7 mouse cellular contexts compared by ENCODE assay signal in genomic region chr2:50110167-50110566, GRCm38 (mm10). TPM values are rescaled to one million over a fixed set of nuclear protein-coding genes. Genes with fewer than 3 reads are reported as not detected.
DNase-seq lines count a peak whose midpoint lies in the region; ATAC-seq lines count a peak whose summit lies in the region.

No protein-coding gene starts in this region.

- H3K27me3 ChIP-seq in midbrain, embryonic 14.5 days (ENCODE audit: control insufficient read depth, insufficient read depth, low read length), result no peaks in the 10 kb centered on the region
- no peaks in the 10 kb centered on the region for H3K27me3 ChIP-seq in midbrain, embryonic 13.5 days
- H3K27me3 ChIP-seq in hindbrain, embryonic 16.5 days (replicated peaks; ENCODE audit: control insufficient read depth, insufficient read depth, low read length), result no peaks in the 10 kb centered on the region
- H3K27me3 ChIP-seq in neural tube, embryonic 15.5 days (replicated peaks), result no peaks in the 10 kb centered on the region

- no peaks in the 10 kb centered on the region for H3K36me3 ChIP-seq in midbrain, embryonic 14.5 days (ENCODE audit: control insufficient read depth, insufficient read depth, low read length)
- H3K36me3 ChIP-seq in midbrain, embryonic 13.5 days, result no peaks in the 10 kb centered on the region
- H3K36me3 ChIP-seq in hindbrain, embryonic 16.5 days (ENCODE audit: control insufficient read depth, insufficient read depth, low read length), result no peaks in the 10 kb centered on the region
- H3K36me3 ChIP-seq in neural tube, embryonic 15.5 days, result no peaks in the 10 kb centered on the region

- no peak for ATAC-seq in midbrain, embryonic 14.5 days (ENCODE audit: low FRiP score, low TSS enrichment)
- no peak for ATAC-seq in midbrain, embryonic 13.5 days
- ATAC-seq in hindbrain, embryonic 16.5 days, result 0 out of 2 replicates have a peak, but pooled peaks have one; percentile 21
- no peak for ATAC-seq in neural tube, embryonic 15.5 days (ENCODE audit: low FRiP score)

- 0 out of 2 replicates have a peak overlapping the region, but pooled peaks have one; percentile 8 for H3K27ac ChIP-seq in midbrain, embryonic 14.5 days (replicated peaks; ENCODE audit: low read depth, low read length)
- no peak overlapping the region for H3K27ac ChIP-seq in midbrain, embryonic 13.5 days
- H3K27ac ChIP-seq in hindbrain, embryonic 16.5 days (ENCODE audit: low read depth, low read length), result 0 out of 2 replicates have a peak overlapping the region, but pooled peaks have one; percentile 31
- H3K27ac ChIP-seq in neural tube, embryonic 15.5 days (replicated peaks), result peak overlapping the region; percentile 58

- WGBS in midbrain, embryonic 14.5 days, result 65% methylated on average over 10 of the region's 10 CpGs
- 67% methylated on average over 10 of the region's 10 CpGs for WGBS in midbrain, embryonic 13.5 days
- WGBS in hindbrain, embryonic 16.5 days, result 50% methylated on average over 10 of the region's 10 CpGs
- 48% methylated on average over 10 of the region's 10 CpGs for WGBS in neural tube, embryonic 15.5 days

- no peak overlapping the region for H3K4me2 ChIP-seq in midbrain, embryonic 14.5 days (ENCODE audit: low read length)
- no peak overlapping the region for H3K4me2 ChIP-seq in midbrain, embryonic 13.5 days (replicated peaks)
- H3K4me2 ChIP-seq in hindbrain, embryonic 16.5 days (ENCODE audit: low read length), result 0 out of 2 replicates have a peak overlapping the region, but pooled peaks have one; percentile 1
- no peak overlapping the region for H3K4me2 ChIP-seq in neural tube, embryonic 15.5 days

- no peaks in the 10 kb centered on the region for H3K9me3 ChIP-seq in midbrain, embryonic 14.5 days (ENCODE audit: control insufficient read depth, low read length)
- no peaks in the 10 kb centered on the region for H3K9me3 ChIP-seq in midbrain, embryonic 13.5 days
- H3K9me3 ChIP-seq in hindbrain, embryonic 16.5 days (ENCODE audit: control insufficient read depth, low read length), result no peaks in the 10 kb centered on the region
- H3K9me3 ChIP-seq in neural tube, embryonic 15.5 days (replicated peaks), result no peaks in the 10 kb centered on the region

- DNase-seq in midbrain, embryonic 14.5 days, result peak; percentile 28
- DNase-seq in gastrocnemius, postnatal 25 days, result peak; percentile 22
- no peak for DNase-seq in thymus, postnatal 0 days (ENCODE audit: low spot score)
- no peak for DNase-seq in MN1 (ENCODE audit: low spot score)

- H3K4me3 ChIP-seq in midbrain, embryonic 14.5 days (replicated peaks; ENCODE audit: low read depth, low read length), result no peak overlapping the region
- H3K4me3 ChIP-seq in midbrain, embryonic 13.5 days (replicated peaks), result no peak overlapping the region
- no peak overlapping the region for H3K4me3 ChIP-seq in hindbrain, embryonic 16.5 days (ENCODE audit: low read length)
- H3K4me3 ChIP-seq in neural tube, embryonic 15.5 days (replicated peaks), result no peak overlapping the region

- H3K4me1 ChIP-seq in midbrain, embryonic 14.5 days (ENCODE audit: control insufficient read depth, insufficient read depth, low read length), result peaks cover 5% of the 10 kb centered on the region; the same call in 1 of the 2 replicates
- H3K4me1 ChIP-seq in midbrain, embryonic 13.5 days (replicated peaks), result no peaks in the 10 kb centered on the region
- peaks cover 4% of the 10 kb centered on the region; the same call in 1 of the 2 replicates for H3K4me1 ChIP-seq in hindbrain, embryonic 16.5 days (ENCODE audit: control insufficient read depth, insufficient read depth, low read depth, low read length)
- peaks cover 16% of the 10 kb centered on the region for H3K4me1 ChIP-seq in neural tube, embryonic 15.5 days

- H3K9ac ChIP-seq in midbrain, embryonic 14.5 days (replicated peaks; ENCODE audit: low read length), result no peak overlapping the region
- no peak overlapping the region for H3K9ac ChIP-seq in midbrain, embryonic 13.5 days (replicated peaks)
- no peak overlapping the region for H3K9ac ChIP-seq in hindbrain, embryonic 16.5 days (ENCODE audit: low read depth, low read length)
- no peak overlapping the region for H3K9ac ChIP-seq in neural tube, embryonic 15.5 days (replicated peaks)

RNA-seq across cellular contexts. Expression of gene Lypd6, which starts 43.9 kb away (rescaled TPM):
- polyA plus RNA-seq in midbrain, embryonic 14.5 days (2014; fragmentation: Nextera tagmentation; extraction: Ambion mirVana), result 6.3 and 8.4 TPM in 2 replicates
- 4.0 and 6.7 TPM in 2 replicates for polyA plus RNA-seq in midbrain, embryonic 13.5 days (2015; fragmentation: Nextera tagmentation; extraction: Ambion mirVana)
- 1 to 10 TPM in 1 of 2 experiments, under 1 TPM in 1; 0.40 to 2.4 TPM for total RNA-seq in gastrocnemius, postnatal 25 days (2021)
- 12.9 and 14.1 TPM in 2 replicates for polyA plus RNA-seq in hindbrain, embryonic 16.5 days (2015; fragmentation: Nextera tagmentation; extraction: Ambion mirVana)
- polyA plus RNA-seq in neural tube, embryonic 15.5 days (2015; fragmentation: Nextera tagmentation; extraction: Ambion mirVana), result 14.7 and 16.0 TPM in 2 replicates
- polyA plus RNA-seq in thymus, postnatal 0 days (2015; fragmentation: Nextera tagmentation; extraction: Ambion mirVana), result 0.61 and 0.67 TPM in 2 replicates

Comparison
In these comparisons a context has a peak if more than half of its experiments do, and no peak if none do; other contexts are left out.
1. DNase-seq: peak in midbrain, embryonic 14.5 days (single experiment) and gastrocnemius, postnatal 25 days (single experiment); none in thymus, postnatal 0 days (single experiment) and MN1 (single experiment).